Mouse (Mus musculus) neural tube, embryonic 12.5 days (tissue): ENCODE measurements at regions not wholly inside any gene's neighbourhood (a gene's known extent, or its start where the extent isn't known, plus 50 kb on each side); places are given as distances from the start of the nearest gene placed in this dataset.
"Not testable (repeated sequence)": the region's sequence is repeated elsewhere in the genome, so short reads cannot be mapped to it uniquely, and the experiment has no call there.

ENCODE experiments used
- ATAC-seq: fragments of 200-750 bp; cut with Nextera tagmentation; 2 replicates; pipeline ENCODE4 v1.8.0; 2017; ENCODE audit warnings: low read depth, mild to moderate bottlenecking, moderate TSS enrichment, moderate library complexity; ENCODE audit not compliant: low FRiP score
- H3K27ac ChIP-seq: fragments of 300-500 bp; sonication (generic); 2 replicates; pipeline ENCODE4 v1.5.1; 2016
- H3K27me3 ChIP-seq: fragments of 300-500 bp; sonication (generic); replicated peaks from 2 replicates; pipeline ENCODE4 v1.6.1; 2016; ENCODE audit warnings: mild to moderate bottlenecking
- H3K36me3 ChIP-seq: fragments of 300-500 bp; sonication (generic); 2 replicates; pipeline ENCODE4 v1.6.1; 2016; ENCODE audit warnings: mild to moderate bottlenecking
- H3K4me1 ChIP-seq: fragments of 300-500 bp; sonication (generic); 2 replicates; pipeline ENCODE4 v1.6.1; 2016
- H3K4me2 ChIP-seq: fragments of 300-500 bp; sonication (generic); replicated peaks from 2 replicates; pipeline ENCODE4 v1.6.1; 2016; ENCODE audit warnings: mild to moderate bottlenecking
- H3K4me3 ChIP-seq: fragments of 300-500 bp; sonication (generic); 2 replicates; pipeline ENCODE4 v1.5.1; 2016
- H3K9ac ChIP-seq: fragments of 300-500 bp; sonication (generic); 2 replicates; pipeline ENCODE4 v1.6.1; 2016; ENCODE audit warnings: mild to moderate bottlenecking
- H3K9me3 ChIP-seq: fragments of 300-500 bp; sonication (generic); 2 replicates; pipeline ENCODE4 v1.6.1; 2016; ENCODE audit warnings: mild to moderate bottlenecking
- WGBS: fragments of 180-500 bp; shearing (Covaris S2); methylation state at CpG from one replicate; pipeline ENCODE4 v1.1.7; 2016; 5-methylcytosine and 5-hydroxymethylcytosine counted together

GRCm38 (mm10) chr14:87746011-87746410 lies 329.6 kb downstream of the Tdrd3 start:
- no peaks in the 10 kb centered on the region for H3K36me3 ChIP-seq
- no peak for ATAC-seq

DNA sequence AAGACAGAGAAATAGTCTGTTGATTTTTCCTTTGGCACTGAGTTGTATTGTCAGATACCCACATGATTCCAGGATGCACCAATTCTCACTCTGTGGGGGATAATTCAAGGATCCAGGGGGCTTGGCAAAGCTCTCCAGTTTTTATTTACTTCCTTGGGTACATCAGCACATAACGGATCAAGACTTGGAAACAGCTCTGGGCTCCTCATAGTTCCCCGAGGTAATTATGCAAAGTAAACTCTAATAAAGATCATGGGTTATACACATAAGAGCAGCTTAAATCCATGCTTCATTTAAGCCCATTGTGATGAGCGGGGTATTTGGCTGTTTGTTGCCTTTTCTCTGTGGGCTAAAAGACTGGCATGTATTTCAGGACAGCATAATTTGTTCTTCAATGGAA lies 332.6 kb downstream of the Tdrd3 start:
- no peak overlapping the region for H3K4me3 ChIP-seq
- 73% methylated on average over 3 of the region's 3 CpGs for WGBS
- H3K4me2 ChIP-seq = no peak overlapping the region
- H3K27ac ChIP-seq = no peak overlapping the region
- no peaks in the 10 kb centered on the region for H3K9me3 ChIP-seq
- no peaks in the 10 kb centered on the region for H3K27me3 ChIP-seq
- no peaks in the 10 kb centered on the region for H3K36me3 ChIP-seq
- no peak for ATAC-seq
- no peak overlapping the region for H3K9ac ChIP-seq
- no peaks in the 10 kb centered on the region for H3K4me1 ChIP-seq

More at GRCm38 (mm10) chr14:87746011-87746410, 329.6 kb downstream of the Tdrd3 start:
- Histone ChIP-seq H3K27me3 (no peaks in the 10 kb centered on the region), H3K9ac (no peak overlapping the region), H3K27ac (no peak overlapping the region), H3K4me1 (no peaks in the 10 kb centered on the region), H3K4me2 (no peak overlapping the region), H3K4me3 (no peak overlapping the region), H3K9me3 (no peaks in the 10 kb centered on the region)
- WGBS = 57% methylated on average over 5 of the region's 5 CpGs

GRCm38 (mm10) chr14:87749762-87750161 lies 333.3 kb downstream of the Tdrd3 start:
- Histone ChIP-seq H3K4me1 (no peaks in the 10 kb centered on the region), H3K27me3 (no peaks in the 10 kb centered on the region), H3K4me2 (no peak overlapping the region), H3K4me3 (no peak overlapping the region), H3K27ac (no peak overlapping the region), H3K9ac (no peak overlapping the region), H3K36me3 (no peaks in the 10 kb centered on the region), H3K9me3 (no peaks in the 10 kb centered on the region)
- ATAC-seq = no peak

GRCm38 (mm10) chr14:87750665-87751170 lies 334.3 kb downstream of the Tdrd3 start:
- H3K4me1 ChIP-seq = no peaks in the 10 kb centered on the region
- no peak overlapping the region for H3K4me2 ChIP-seq
- no peak overlapping the region for H3K4me3 ChIP-seq
- no peaks in the 10 kb centered on the region for H3K9me3 ChIP-seq
- H3K36me3 ChIP-seq = no peaks in the 10 kb centered on the region
- H3K27ac ChIP-seq = no peak overlapping the region
- ATAC-seq = no peak
- no peak overlapping the region for H3K9ac ChIP-seq
- 90% methylated on average over 3 of the region's 3 CpGs for WGBS
- no peaks in the 10 kb centered on the region for H3K27me3 ChIP-seq

DNA sequence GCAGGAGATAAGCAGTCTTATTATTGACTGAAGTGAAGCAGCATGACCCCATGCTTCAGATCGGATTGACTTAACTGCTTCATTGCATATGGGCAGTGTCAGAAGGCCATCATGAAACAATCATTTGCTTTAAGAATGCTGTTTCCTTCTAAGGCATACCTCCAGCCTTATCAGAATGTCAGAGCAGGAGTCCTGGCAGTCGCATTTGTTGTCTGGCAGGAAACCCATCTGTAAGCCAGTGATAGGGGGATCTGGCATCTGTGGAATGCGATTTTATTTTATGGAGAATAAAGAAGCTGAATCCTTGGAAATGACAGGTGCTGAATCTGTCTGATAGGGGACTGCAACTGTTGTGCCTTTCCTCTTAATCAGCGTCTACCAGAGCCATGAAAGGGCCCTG lies 338.3 kb downstream of the Tdrd3 start:
- Histone ChIP-seq H3K9ac (no peak overlapping the region), H3K4me3 (no peak overlapping the region), H3K4me2 (no peak overlapping the region), H3K9me3 (no peaks in the 10 kb centered on the region), H3K27me3 (no peaks in the 10 kb centered on the region), H3K36me3 (no peaks in the 10 kb centered on the region), H3K27ac (no peak overlapping the region), H3K4me1 (no peaks in the 10 kb centered on the region)
- 64% methylated on average over 4 of the region's 4 CpGs for WGBS
- ATAC-seq = no peak

- no peak for ATAC-seq
- Histone ChIP-seq H3K27ac (no peak overlapping the region), H3K9ac (no peak overlapping the region), H3K4me3 (no peak overlapping the region), H3K36me3 (no peaks in the 10 kb centered on the region), H3K4me2 (no peak overlapping the region), H3K9me3 (no peaks in the 10 kb centered on the region), H3K4me1 (no peaks in the 10 kb centered on the region), H3K27me3 (no peaks in the 10 kb centered on the region)
Measured at GRCm38 (mm10) chr14:87775332-87775890, 359.0 kb downstream of the Tdrd3 start.

- no peaks in the 10 kb centered on the region for H3K4me1 ChIP-seq
- no peak for ATAC-seq
- no peaks in the 10 kb centered on the region for H3K9me3 ChIP-seq
- no peak overlapping the region for H3K4me3 ChIP-seq
- H3K9ac ChIP-seq = no peak overlapping the region
- no peak overlapping the region for H3K4me2 ChIP-seq
- H3K27me3 ChIP-seq = no peaks in the 10 kb centered on the region
- no peaks in the 10 kb centered on the region for H3K36me3 ChIP-seq
- 84% methylated on average over 1 of the region's 1 CpGs for WGBS
- no peak overlapping the region for H3K27ac ChIP-seq
Measured at GRCm38 (mm10) chr14:87799803-87800202, 383.4 kb downstream of the Tdrd3 start.

DNA sequence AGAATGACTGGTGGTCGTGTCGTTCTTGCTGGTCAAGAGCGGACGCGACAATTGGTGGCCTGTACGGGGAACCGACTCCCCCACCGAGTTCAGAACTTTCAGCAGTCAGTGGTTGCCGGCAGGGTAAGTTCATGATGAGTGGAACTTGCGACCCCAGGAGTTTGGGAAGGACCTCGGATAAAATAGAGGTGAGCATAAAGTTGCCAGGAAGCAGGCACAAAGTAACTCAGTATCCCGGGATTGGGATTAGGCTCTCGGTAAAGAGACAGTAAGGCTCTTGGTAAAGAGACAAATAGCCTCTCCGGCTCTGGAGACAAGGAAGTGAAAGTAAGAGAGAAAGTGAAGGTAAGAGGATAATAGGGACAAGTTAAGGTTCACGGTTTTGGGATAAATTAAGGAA lies 393.2 kb downstream of the Tdrd3 start:
- not testable (repeated sequence) for H3K4me1 ChIP-seq, H3K4me2 ChIP-seq, H3K27ac ChIP-seq, ATAC-seq, H3K9ac ChIP-seq, H3K4me3 ChIP-seq, H3K27me3 ChIP-seq, H3K36me3 ChIP-seq, H3K9me3 ChIP-seq
- 93% methylated on average over 15 of the region's 15 CpGs for WGBS

GRCm38 (mm10) chr14:87844120-87844519 lies 427.7 kb downstream of the Tdrd3 start:
- Histone ChIP-seq H3K4me1 (no peaks in the 10 kb centered on the region), H3K9ac (no peak overlapping the region), H3K4me3 (no peak overlapping the region), H3K27ac (no peak overlapping the region), H3K4me2 (no peak overlapping the region), H3K36me3 (no peaks in the 10 kb centered on the region), H3K9me3 (no peaks in the 10 kb centered on the region), H3K27me3 (no peaks in the 10 kb centered on the region)
- ATAC-seq = no peak
- 74% methylated on average over 2 of the region's 2 CpGs for WGBS

GRCm38 (mm10) chr14:87861486-87861885 lies 445.0 kb downstream of the Tdrd3 start:
- Histone ChIP-seq H3K9me3 (no peaks in the 10 kb centered on the region), H3K27me3 (no peaks in the 10 kb centered on the region), H3K27ac (no peak overlapping the region), H3K9ac (no peak overlapping the region), H3K4me2 (no peak overlapping the region), H3K36me3 (no peaks in the 10 kb centered on the region), H3K4me3 (no peak overlapping the region), H3K4me1 (no peaks in the 10 kb centered on the region; the same call in 1 of the 2 replicates)
- 88% methylated on average over 3 of the region's 3 CpGs for WGBS
- ATAC-seq = no peak

- Histone ChIP-seq H3K4me2 (no peak overlapping the region), H3K4me1 (no peaks in the 10 kb centered on the region; the same call in 1 of the 2 replicates), H3K36me3 (no peaks in the 10 kb centered on the region), H3K4me3 (no peak overlapping the region), H3K27ac (no peak overlapping the region), H3K27me3 (no peaks in the 10 kb centered on the region), H3K9me3 (no peaks in the 10 kb centered on the region), H3K9ac (no peak overlapping the region)
- peak; percentile 46; the same call in 1 of the 2 replicates for ATAC-seq
- 94% methylated on average over 9 of the region's 9 CpGs for WGBS
Measured at GRCm38 (mm10) chr14:87864388-87865215, 448.2 kb downstream of the Tdrd3 start.

DNA sequence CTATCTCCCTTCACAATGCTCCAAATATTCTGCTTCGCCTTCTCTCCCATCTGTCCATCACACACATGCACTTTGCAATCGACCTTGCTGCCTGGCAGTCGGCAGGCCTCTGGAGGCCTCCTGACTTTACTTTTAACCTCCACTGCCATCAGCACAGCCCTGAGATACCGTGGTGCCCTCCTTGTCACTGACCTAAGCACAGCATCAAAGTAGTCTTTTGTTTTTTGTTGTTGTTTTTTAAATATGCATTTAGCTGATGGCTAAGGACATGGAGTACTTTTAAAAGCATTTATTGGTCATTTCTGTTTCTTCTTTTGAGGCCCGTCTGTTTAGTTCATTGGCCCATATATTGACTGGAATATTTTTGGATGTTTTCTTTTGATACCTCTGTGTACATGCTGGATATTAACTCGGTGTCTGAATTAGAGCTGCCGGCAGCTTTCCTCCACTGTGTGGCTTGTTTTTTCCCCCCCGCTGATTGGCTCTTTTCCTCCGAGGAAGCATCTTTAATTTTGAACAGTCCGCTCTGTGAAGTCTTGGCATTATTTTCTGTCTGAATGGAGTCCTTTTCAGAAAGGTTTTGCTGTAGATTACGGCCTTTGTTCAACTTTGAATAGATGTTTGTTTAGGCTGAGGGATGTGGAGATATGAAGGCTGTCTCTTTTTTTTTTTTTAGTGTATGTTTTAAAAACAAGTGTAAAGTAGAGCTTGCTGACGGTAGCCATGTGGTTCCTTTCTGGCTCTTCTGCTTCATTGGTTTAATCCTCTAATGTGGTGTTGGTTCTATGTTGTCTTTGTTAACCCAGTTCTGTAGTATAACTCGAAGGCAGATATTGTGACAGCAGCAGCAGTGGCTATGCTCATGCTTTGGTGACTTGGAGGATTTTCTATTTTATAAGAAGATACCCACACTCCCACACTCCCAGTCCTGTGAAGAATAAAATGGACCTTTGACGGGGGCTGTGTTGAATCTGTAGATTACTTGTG lies 449.1 kb downstream of the Tdrd3 start:
- no peak overlapping the region for H3K4me3 ChIP-seq
- H3K9me3 ChIP-seq = no peaks in the 10 kb centered on the region
- H3K27me3 ChIP-seq = no peaks in the 10 kb centered on the region
- no peaks in the 10 kb centered on the region; the same call in 1 of the 2 replicates for H3K4me1 ChIP-seq
- H3K36me3 ChIP-seq = no peaks in the 10 kb centered on the region
- no peak overlapping the region for H3K9ac ChIP-seq
- peak; percentile 33; the same call in 1 of the 2 replicates for ATAC-seq
- H3K4me2 ChIP-seq = 0 out of 2 replicates have a peak overlapping the region, but pooled peaks have one; percentile 20
- WGBS = 52% methylated on average over 14 of the region's 14 CpGs
- no peak overlapping the region for H3K27ac ChIP-seq
